Mouse (Mus musculus) olfactory bulb, adult 2 months (tissue): ENCODE data around the gene Olfr1377.

ENCODE experiments used
- CTCF ChIP-seq: fragments of 200-500 bp; IDR thresholded peaks from 2 replicates; pipeline ENCODE4 v1.5.1; 2012; ENCODE audit warnings: low read depth, mild to moderate bottlenecking, low read length, moderate library complexity; ENCODE audit not compliant: insufficient read depth
- POLR2A ChIP-seq: fragments of 200-500 bp; IDR thresholded peaks from 2 replicates; pipeline ENCODE4 v1.6.1; 2012; ENCODE audit warnings: mild to moderate bottlenecking, low read depth, low read length, moderate library complexity; ENCODE audit not compliant: insufficient read depth

DNA sequence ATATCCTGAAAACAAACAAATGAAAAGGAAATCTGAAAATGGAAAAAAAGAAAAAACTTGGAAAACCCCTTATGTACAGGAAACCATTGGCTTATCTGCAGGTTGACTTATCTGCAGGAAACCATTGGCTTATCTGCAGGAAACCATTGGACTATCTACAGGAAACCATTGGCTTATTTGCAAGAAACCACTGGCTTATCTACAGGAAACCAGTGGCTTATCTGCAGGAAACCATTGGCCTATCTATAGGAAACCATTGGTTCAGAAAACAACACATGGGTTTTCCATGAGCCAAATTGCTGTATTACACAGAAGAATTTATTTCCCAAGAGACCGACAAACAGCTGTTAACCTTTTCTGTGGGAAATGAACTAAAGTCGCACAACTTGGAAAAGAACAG is 16.9 kb upstream of the Olfr1377 start:
- TF ChIP-seq CTCF = no peak
- TF ChIP-seq POLR2A = no peak
